Mouse (Mus musculus): Measurements from ENCODE around the gene Gm5431. TPM values are rescaled to one million over a fixed set of nuclear protein-coding genes. Genes with fewer than 3 reads are reported as not detected.
"Not testable (repeated sequence)": the region's sequence is repeated elsewhere in the genome, so short reads cannot be mapped to it uniquely, and the experiment has no call there.

Gm5431 gene
- polyA plus RNA-seq, 1 experiment = not detected

DNA sequence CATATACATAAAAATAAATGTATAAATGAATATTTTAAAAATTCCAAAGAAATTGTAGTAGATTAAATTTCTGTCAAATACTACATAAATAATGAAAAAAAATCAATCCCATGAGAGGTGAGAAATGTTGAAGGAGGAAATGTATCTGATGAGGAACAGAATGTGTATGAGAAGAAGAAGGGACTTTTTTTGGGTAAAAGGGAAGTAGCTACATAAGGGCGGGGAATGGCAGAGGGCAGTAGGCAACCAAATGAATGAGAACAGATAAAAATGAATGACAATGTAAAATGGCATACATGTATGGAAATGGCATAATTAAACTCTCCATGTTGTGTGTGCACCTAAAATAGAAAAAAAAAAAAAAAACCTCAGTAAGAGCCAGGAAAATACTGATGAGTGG is 11.6 kb upstream of the Gm5431 start:
- WGBS = 27% methylated on average over 1 of the region's 1 CpGs
- no peak overlapping the region for H3K27ac ChIP-seq (ENCODE audit: control insufficient read depth, insufficient read depth, low read depth, low read length, poor library complexity)

GRCm38 (mm10) chr11:48908459-48908858 is 6.4 kb upstream of the Gm5431 start:
- H3K4me3 ChIP-seq (replicated peaks; ENCODE audit: control insufficient read depth, low read depth, low read length) = no peak overlapping the region
- no peak overlapping the region for H3K27ac ChIP-seq (ENCODE audit: control insufficient read depth, insufficient read depth, low read depth, low read length, poor library complexity)
- no peak for TF ChIP-seq POLR2A (IDR thresholded peaks at IDR 0.05; ENCODE audit: borderline replicate concordance, control insufficient read depth, low read depth, low read length)
- no peak for TF ChIP-seq CTCF (IDR thresholded peaks at IDR 0.05; ENCODE audit: control insufficient read depth, insufficient read depth, low read length)
- no peaks in the 10 kb centered on the region for H3K4me1 ChIP-seq (ENCODE audit: control insufficient read depth, insufficient read depth, low read length)
- WGBS = 23% methylated on average over 1 of the region's 1 CpGs

More for the DNA sequence above, 11.6 kb upstream of the Gm5431 start:
- no peaks in the 10 kb centered on the region; the same call in 1 of the 2 replicates for H3K4me1 ChIP-seq (ENCODE audit: control insufficient read depth, insufficient read depth, low read length)
- H3K4me3 ChIP-seq (replicated peaks; ENCODE audit: control insufficient read depth, low read depth, low read length) = no peak overlapping the region
- no peak for TF ChIP-seq POLR2A (IDR thresholded peaks at IDR 0.05; ENCODE audit: borderline replicate concordance, control insufficient read depth, low read depth, low read length)
- no peak for TF ChIP-seq CTCF (IDR thresholded peaks at IDR 0.05; ENCODE audit: control insufficient read depth, insufficient read depth, low read length)

DNA sequence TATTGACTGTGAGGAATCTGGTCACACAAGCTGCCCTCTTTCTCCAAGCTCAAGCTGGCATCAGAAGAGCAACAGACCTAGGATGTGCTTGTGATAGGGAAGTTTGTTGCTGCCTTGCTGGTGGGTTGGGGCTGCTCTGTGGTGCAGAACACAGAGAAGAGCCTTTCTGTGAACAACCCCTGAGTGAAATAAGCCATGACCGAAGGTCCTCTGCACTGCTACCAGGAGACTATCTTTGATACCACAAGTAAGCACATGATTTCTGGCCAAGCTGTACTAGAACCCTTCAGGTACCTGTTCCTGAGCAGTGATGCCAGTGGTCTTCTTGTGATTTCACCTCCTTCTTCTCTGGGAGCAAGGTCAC is 465 bp downstream of the Gm5431 start:
- Histone ChIP-seq H3K4me3 (replicated peaks; ENCODE audit: control insufficient read depth, low read depth, low read length) (peak overlapping the region; percentile 24), H3K27ac (ENCODE audit: control insufficient read depth, insufficient read depth, low read depth, low read length, poor library complexity) (peak overlapping the region; percentile 70; the same call in 1 of the 2 replicates)
- 46% methylated on average over 1 of the region's 1 CpGs for WGBS
- H3K4me1 ChIP-seq (ENCODE audit: control insufficient read depth, insufficient read depth, low read length) = not testable (repeated sequence)

GRCm38 (mm10) chr11:48900654-48901566 is 1.1 kb downstream of the Gm5431 start:
- 31% methylated on average over 6 of the region's 6 CpGs for WGBS
- H3K4me1 ChIP-seq (ENCODE audit: control insufficient read depth, insufficient read depth, low read length) = not testable (repeated sequence)
- peak overlapping the region; percentile 70; the same call in 1 of the 2 replicates for H3K27ac ChIP-seq (ENCODE audit: control insufficient read depth, insufficient read depth, low read depth, low read length, poor library complexity)
- H3K4me3 ChIP-seq (replicated peaks; ENCODE audit: control insufficient read depth, low read depth, low read length) = peak overlapping the region; percentile 27

DNA sequence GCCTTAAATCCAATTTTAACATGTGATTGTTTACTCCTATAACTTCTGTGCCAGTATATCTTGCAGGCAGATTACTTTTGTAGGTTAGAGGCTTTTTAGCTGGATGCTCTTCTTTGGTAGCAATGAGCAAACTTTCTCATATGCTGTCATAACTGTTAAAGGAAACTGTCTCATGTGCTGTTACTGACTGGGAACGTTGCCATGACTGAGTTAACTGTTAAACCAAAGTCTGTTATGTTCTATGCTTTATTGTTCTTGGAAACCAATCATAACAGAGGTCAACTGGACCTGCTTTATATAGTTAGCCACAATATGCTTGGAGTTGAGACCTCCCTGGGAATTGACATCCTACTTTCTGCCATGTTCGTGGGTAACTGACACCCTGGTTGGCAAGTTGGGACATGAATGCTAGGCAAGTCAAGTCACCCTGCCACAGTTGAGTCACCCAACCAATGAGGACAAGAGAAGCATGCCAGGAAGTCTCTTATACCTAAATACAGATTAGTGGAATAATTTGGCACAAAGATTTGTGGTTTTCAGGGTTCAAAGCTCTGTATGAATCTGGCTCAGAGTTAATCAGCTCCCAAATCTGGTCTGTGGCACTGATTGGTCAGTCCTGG is 3.1 kb downstream of the Gm5431 start:
- no peak overlapping the region for H3K27ac ChIP-seq (ENCODE audit: control insufficient read depth, insufficient read depth, low read depth, low read length, poor library complexity)
- no peak overlapping the region for H3K4me3 ChIP-seq (replicated peaks; ENCODE audit: control insufficient read depth, low read depth, low read length)
- WGBS = 32% methylated on average over 2 of the region's 2 CpGs
- peaks cover 2% of the 10 kb centered on the region; the same call in 1 of the 2 replicates for H3K4me1 ChIP-seq (ENCODE audit: control insufficient read depth, insufficient read depth, low read length)
- TF ChIP-seq POLR2A (IDR thresholded peaks at IDR 0.05; ENCODE audit: borderline replicate concordance, control insufficient read depth, low read depth, low read length) = no peak

- TF ChIP-seq POLR2A (IDR thresholded peaks at IDR 0.05; ENCODE audit: borderline replicate concordance, control insufficient read depth, low read depth, low read length) (no peak), CTCF (IDR thresholded peaks at IDR 0.05; ENCODE audit: control insufficient read depth, insufficient read depth, low read length) (no peak)
- Histone ChIP-seq H3K27ac (ENCODE audit: control insufficient read depth, insufficient read depth, low read depth, low read length, poor library complexity) (no peak overlapping the region), H3K4me3 (replicated peaks; ENCODE audit: control insufficient read depth, low read depth, low read length) (no peak overlapping the region), H3K4me1 (ENCODE audit: control insufficient read depth, insufficient read depth, low read length) (no peaks in the 10 kb centered on the region; the same call in 1 of the 2 replicates)
- WGBS = 95% methylated on average over 1 of the region's 1 CpGs
These were observed 25.3 kb downstream of the Gm5431 start for GRCm38 (mm10) chr11:48876680-48877079.

GRCm38 (mm10) chr11:48875343-48875837 is 26.6 kb downstream of the Gm5431 start:
- H3K4me3 ChIP-seq (replicated peaks; ENCODE audit: control insufficient read depth, low read depth, low read length); H3K4me1 ChIP-seq (ENCODE audit: control insufficient read depth, insufficient read depth, low read length); H3K27ac ChIP-seq (ENCODE audit: control insufficient read depth, insufficient read depth, low read depth, low read length, poor library complexity): not testable (repeated sequence)
- 75% methylated on average over 1 of the region's 1 CpGs for WGBS

- whole genome bisulfite sequencing = 0% methylated on average over 4 of the region's 4 CpGs
- H3K4me1 ChIP-seq (ENCODE audit: control insufficient read depth, insufficient read depth, low read length) = no peaks in the 10 kb centered on the region; the same call in 1 of the 2 replicates
- TF ChIP-seq CTCF (IDR thresholded peaks at IDR 0.05; ENCODE audit: control insufficient read depth, insufficient read depth, low read length) (peak; percentile 24; the same call in 1 of the 2 replicates), POLR2A (IDR thresholded peaks at IDR 0.05; ENCODE audit: borderline replicate concordance, control insufficient read depth, low read depth, low read length) (no peak)
- H3K27ac ChIP-seq (ENCODE audit: control insufficient read depth, insufficient read depth, low read depth, low read length, poor library complexity) = no peak overlapping the region
- no peak overlapping the region for H3K4me3 ChIP-seq (replicated peaks; ENCODE audit: control insufficient read depth, low read depth, low read length)
These were observed 27.5 kb downstream of the Gm5431 start for GRCm38 (mm10) chr11:48874465-48874864.

All from bone marrow, adult 2 months (tissue).